Mouse (Mus musculus) frontal cortex, adult 2 months (tissue): ENCODE measurements around the gene Vmn1r1. TPM values are rescaled to one million over a fixed set of nuclear protein-coding genes. Genes with fewer than 3 reads are reported as not detected.

Source experiments
- polyA plus RNA-seq: library from polyadenylated mRNA; depleted of rRNA; stranded (reverse); fragments of >200 nt; gene quantifications from 2 replicates; pipeline ENCODE4 v1.2.3, GENCODE M21; 2012; rRNA removed

The Vmn1r1 gene
- polyA plus RNA-seq, 1 experiment, result not detected

Other genes with a start within 250 kb of the Vmn1r1 start
- gene Enah, start 144.5 kb downstream of the Vmn1r1 start, polyA plus RNA-seq, result 66.8 and 68.7 TPM in 2 replicates
- gene Srp9, start 39.7 kb downstream of the Vmn1r1 start, polyA plus RNA-seq, result 116 and 120 TPM in 2 replicates
- 68.2 and 78.2 TPM in 2 replicates for gene Degs1, start 118.3 kb upstream of the Vmn1r1 start, polyA plus RNA-seq
- 26.0 and 27.2 TPM in 2 replicates for gene Fbxo28, start 177.1 kb upstream of the Vmn1r1 start, polyA plus RNA-seq
- gene Trp53bp2, start 244.7 kb upstream of the Vmn1r1 start, polyA plus RNA-seq, result 21.1 and 22.2 TPM in 2 replicates